Mouse (Mus musculus) mesoderm, embryonic 11.5 days (tissue): ENCODE results near the gene Phlpp1.

ENCODE experiments used
- DNase-seq: peaks from one replicate; pipeline ENCODE4 v3.0.0-alpha.2; 2012; ENCODE audit warnings: low read depth, low spot score

Gene Phlpp1

GRCm38 (mm10) chr1:106387264-106387663 lies 215.7 kb downstream of the Phlpp1 start:
- no peak for DNase-seq

GRCm38 (mm10) chr1:106389673-106390072 lies 218.1 kb downstream of the Phlpp1 start:
- peak; percentile 67 for DNase-seq

DNA sequence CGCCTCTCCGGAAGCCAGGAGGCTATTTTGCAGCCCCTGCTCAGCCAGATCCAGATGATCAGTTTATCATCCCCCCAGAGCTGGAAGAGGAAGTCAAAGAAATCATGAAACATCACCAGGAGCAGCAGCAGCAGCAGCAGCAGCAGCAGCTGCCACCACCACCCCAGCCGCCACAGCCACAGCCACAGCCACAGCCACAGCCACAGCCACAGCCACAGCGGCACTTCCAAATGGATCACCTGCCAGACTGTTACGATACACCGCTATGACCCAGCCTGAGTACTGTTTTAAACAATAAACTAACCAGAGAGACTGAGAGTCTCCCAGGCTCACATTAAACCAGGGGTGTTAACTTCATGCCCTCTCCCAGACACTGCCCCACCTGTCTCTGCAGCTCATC lies 221.5 kb downstream of the Phlpp1 start:
- no peak for DNase-seq

DNA sequence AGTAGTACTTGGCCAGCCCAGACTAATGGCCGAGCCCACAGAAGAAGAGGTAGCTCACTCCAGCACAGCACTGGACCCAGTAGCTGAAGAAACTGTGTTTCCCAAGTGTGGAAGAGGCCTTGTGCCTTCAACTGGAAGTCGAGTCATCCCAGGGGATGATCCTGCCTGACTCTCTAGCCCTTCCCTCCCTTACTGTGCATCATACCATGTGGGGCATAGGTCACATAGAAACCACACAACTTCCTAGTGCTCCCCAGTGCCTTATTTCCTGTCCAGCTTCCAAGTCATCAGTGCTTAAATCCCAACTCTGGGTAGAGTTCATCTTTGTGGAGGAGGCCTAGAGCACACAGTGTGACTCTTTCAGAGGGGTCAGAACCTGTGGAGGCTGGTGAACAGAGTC lies 223.1 kb downstream of the Phlpp1 start:
- no peak for DNase-seq

GRCm38 (mm10) chr1:106395476-106395875 lies 223.9 kb downstream of the Phlpp1 start:
- DNase-seq = peak; percentile 78

- DNase-seq = no peak
Observed at GRCm38 (mm10) chr1:106400900-106401634, 229.5 kb downstream of the Phlpp1 start.

DNA sequence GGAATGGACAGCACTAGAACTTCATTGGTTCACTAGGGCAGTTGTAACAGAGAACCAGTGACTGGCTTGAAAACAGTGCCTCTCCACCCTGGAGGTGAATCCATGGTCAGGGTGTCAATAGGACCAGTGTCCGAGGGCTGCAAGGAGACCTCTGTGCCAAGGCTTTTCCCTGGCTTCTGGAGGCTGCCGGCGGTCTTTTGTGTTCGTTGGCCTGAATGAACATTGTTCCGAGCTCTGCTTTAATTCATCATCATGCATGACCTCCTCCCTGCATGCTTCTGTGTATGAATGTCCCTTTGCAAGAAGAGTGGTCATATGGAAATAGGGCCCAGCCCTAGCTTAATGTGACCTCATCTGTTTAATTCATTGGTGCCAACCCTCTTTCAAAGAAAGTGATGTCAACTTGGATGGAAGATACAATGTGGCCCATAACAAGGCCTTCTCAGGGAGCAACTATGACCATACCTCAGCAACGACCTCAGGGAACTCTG lies 231.5 kb downstream of the Phlpp1 start:
- no peak for DNase-seq

DNA sequence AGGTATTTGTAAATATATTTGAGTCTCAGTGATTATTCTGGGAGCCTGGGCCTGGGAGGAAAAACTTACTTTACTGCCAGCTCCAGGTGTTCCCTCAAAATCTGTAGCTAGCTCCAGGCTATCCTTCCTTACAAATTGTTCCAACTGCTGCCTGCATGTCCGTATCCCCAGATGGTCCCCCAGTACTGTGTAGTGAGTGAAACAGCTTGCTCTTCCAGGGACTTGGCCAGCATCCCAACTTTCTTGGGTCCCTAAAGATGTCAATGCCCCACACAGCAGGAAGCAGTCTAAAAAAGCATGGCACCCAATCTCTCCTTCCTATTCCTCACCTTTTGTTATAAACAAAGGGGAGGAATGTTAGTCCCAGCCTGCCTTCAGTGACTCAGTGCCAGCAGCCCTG lies 235.3 kb downstream of the Phlpp1 start:
- DNase-seq = no peak

GRCm38 (mm10) chr1:106407963-106408440 lies 236.4 kb downstream of the Phlpp1 start:
- no peak for DNase-seq

DNA sequence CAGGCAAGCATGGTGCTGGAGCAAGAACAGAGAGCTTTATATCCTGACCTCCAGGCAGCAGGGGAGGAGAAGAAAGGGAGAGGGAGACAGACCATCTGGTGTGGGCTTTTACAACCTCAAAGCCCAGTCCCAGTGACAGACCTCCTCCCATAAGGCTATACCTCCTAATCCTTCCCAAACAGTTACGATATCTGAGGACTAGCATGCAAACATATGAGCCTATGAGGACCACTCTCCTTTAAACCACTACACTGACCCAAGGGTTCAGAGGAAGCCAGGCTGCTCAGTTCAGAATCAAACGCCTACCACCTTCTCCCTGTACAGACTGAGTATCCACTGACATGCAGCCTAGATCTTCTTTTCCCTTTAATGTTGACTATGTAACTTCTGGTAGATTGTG lies 239.3 kb downstream of the Phlpp1 start:
- no peak for DNase-seq

DNA sequence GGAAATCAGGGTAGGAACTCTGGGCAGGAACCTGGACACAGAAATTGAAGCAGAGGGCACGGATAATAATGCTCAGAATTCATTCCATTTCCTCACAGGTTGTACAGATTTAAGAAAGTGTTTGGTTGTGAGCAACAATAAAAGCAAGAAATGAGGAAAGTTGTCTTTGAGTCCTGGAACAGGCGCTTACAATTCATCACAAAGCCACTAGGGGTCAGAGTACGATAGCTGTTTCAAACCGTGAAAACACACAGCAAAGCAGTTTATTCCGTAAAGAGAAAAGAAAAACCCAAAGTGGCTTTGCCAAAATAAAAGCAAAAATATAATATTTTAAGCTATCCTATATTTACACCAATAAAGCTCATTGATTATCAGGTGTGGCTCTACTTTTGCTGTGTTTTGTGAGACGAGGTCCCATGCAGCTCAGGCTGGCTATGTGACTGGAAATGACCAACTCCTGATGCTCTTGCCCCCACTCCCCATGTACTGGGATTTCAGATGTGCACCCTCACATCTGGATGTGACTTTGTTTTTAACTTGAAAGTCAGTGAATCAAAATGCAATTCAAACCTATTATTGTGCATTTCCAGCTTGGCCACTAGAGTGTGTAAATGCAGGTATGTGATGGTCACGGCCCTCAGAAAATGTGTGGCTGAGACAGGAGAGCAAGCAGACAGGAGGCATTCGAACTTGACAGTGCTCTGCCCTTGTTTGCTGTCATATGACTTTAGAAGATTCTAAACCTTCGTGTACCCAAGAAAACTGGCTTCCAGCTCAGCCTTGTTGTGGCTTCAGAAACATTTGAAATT lies 253.8 kb downstream of the Phlpp1 start:
- DNase-seq = peak; percentile 49

DNA sequence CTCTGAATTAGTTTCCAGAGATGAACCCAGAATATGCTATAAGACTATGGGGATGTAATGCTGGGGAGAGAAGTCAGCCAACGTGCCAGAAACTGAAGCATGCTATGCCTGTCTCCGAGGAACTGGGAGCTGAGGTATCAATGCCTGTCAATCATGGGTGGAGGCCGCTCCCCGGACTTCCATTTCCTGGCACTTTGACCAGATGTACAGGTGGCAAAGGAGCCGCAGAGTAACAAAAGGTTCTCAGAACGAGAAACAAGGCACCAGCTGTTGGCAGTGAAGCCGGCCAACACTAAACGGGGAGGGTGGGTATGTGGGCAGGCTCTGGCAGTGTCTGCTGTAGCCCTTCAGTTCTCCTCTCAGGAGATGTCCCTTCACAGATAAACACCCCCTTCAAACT lies 256.6 kb downstream of the Phlpp1 start:
- no peak for DNase-seq

DNA sequence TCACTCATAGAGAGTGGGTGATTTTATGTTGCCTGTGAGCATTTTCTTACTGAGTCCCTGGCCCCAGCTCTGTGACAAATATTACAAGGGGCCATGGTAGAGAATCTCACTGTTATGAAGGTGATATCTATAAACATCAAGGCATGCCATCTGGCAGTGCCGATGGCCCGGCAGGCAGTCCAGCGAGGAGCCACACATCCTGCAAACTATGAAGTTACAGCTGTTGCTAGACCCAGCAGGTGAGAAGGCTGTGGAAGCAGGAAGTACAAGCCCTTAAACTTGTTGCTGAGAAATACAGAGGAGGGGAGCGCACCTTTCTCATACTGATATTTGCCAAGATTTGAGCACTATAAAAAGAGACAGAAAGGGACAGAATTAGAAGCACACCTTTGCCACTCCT lies 257.0 kb downstream of the Phlpp1 start:
- DNase-seq = no peak

DNA sequence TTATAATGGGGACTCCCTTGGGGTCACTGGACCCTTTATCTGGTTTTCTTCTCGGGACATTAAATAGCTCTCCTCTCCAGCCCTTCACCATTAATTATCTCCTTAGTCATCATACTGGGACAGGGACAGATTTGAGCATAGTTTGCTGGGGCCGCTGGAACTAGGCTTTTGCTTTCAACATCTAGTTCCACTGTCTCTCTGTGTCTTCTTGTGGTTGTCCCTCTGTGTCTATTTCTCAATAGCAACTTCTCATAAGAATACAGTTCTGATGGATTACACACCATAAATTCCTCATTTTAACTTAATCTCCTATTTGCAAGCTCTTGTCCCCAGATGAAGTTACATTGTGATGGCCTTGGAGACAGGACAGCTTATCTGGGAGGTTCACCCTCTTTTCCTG lies 262.0 kb downstream of the Phlpp1 start:
- no peak for DNase-seq
